Mouse (Mus musculus): ENCODE data around the gene 1810043G02Rik. TPM values are rescaled to one million over a fixed set of nuclear protein-coding genes. Genes with fewer than 3 reads are reported as not detected.
"Not testable (repeated sequence)": the region's sequence is repeated elsewhere in the genome, so short reads cannot be mapped to it uniquely, and the experiment has no call there.

The 1810043G02Rik gene
- polyA plus RNA-seq, 1 experiment from 2014 or later, result 4.6 TPM

DNA sequence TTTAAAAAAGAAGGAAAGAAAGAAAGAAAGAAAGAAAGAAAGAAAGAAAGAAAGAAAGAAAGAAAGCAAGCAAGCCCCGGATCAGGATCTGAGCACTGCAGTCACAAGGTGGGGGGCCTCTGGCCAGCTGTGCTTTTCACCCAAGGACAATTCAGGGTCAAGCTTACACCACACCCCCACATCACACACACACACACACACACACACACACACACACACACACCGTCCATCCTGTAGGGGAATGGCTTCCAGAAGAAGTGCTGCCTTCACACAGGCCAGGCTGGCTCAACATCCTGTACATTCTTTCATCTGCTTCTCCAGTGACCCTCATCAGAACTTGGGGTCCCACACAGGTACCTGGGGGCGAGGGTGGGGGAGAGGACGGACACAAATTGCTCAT is 41.0 kb downstream of the 1810043G02Rik start:
- Histone ChIP-seq H3K27ac (no peak overlapping the region), H3K4me2 (peak overlapping the region; percentile 61; the same call in 1 of the 2 replicates), H3K27me3 (0 out of 2 replicates have a peak, but pooled peaks cover 8% of the 10 kb centered on the region), H3K36me3 (no peaks in the 10 kb centered on the region), H3K9me3 (replicated peaks) (no peaks in the 10 kb centered on the region), H3K4me3 (replicated peaks) (no peak overlapping the region; the same call in 1 of the 2 replicates), H3K4me1 (replicated peaks) (peaks cover 15% of the 10 kb centered on the region), H3K9ac (no peak overlapping the region)
- ATAC-seq (ENCODE audit: low read depth), result peak; percentile 26; the same call in 1 of the 2 replicates
- no peak for DNase-seq
- WGBS (ENCODE audit: insufficient replicate concordance), result 77% methylated on average over 4 of the region's 4 CpGs

DNA sequence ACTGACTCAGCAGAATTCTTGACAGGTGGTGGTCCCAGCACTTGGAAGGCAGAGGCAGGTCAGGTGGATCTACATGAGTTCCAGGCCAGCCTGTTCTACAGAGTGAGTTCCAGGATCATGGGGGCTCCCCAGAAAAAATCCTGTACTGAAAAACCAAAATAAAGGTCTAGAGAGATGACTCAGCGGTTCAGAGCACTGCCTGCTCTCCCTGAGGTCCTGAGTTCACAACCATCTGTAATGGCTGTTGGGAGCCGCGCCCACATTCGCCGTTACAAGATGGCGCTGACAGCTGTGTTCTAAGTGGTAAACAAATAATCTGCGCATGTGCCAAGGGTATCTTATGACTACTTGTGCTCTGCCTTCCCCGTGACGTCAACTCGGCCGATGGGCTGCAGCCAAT is 41.7 kb downstream of the 1810043G02Rik start:
- not testable (repeated sequence) for H3K36me3 ChIP-seq; H3K9me3 ChIP-seq (replicated peaks); H3K27me3 ChIP-seq; H3K27ac ChIP-seq; H3K9ac ChIP-seq; H3K4me2 ChIP-seq; H3K4me3 ChIP-seq (replicated peaks); DNase-seq
- ATAC-seq (ENCODE audit: low read depth), result 0 out of 2 replicates have a peak, but pooled peaks have one; percentile 5
- H3K4me1 ChIP-seq (replicated peaks), result peaks cover 15% of the 10 kb centered on the region
- 94% methylated on average over 7 of the region's 11 CpGs for WGBS (ENCODE audit: insufficient replicate concordance)

DNA sequence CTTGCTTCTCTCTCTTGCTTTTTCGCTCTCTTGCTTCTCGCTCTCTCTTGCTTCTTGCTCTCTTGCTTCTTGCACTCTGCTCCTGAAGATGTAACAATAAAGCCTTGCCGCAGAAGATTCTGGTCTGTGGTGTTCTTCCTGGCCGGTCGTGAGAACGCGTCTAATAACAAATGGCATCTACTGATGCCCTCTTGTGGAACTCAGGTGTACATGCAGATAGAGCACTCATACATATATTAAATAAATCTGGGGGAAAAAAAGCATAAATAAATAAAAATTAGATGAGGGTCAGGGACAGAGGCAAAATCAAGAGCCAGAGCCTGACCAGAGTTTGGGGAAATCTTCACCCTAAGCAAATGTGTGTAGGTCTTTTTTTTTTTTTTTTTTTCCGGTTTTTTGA is 47.1 kb downstream of the 1810043G02Rik start:
- H3K4me2 ChIP-seq; H3K4me1 ChIP-seq (replicated peaks); H3K27ac ChIP-seq; H3K27me3 ChIP-seq; DNase-seq; ATAC-seq (ENCODE audit: low read depth); H3K9ac ChIP-seq; H3K4me3 ChIP-seq (replicated peaks); H3K36me3 ChIP-seq; H3K9me3 ChIP-seq (replicated peaks): not testable (repeated sequence)
- 51% methylated on average over 6 of the region's 8 CpGs for WGBS (ENCODE audit: insufficient replicate concordance)

DNA sequence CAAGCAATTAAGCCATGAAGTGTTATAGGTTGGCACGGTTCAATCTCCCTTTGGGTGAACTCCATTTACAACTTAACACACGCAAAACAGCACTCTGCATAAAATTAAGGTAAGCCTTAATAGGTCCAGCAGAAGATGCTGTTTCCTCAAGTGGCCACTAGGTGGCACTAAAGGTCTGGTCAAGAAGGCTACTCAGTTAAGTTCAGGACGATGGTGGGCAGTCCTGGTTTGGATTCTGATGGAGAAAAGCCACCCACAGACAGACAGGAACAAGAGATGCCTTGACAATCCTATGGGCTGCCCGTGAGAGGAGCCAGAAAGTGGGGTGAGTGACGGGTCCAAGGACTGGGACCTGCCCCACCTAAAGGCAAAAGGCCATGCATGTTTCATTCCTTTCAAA is 49.8 kb downstream of the 1810043G02Rik start:
- no peak for ATAC-seq (ENCODE audit: low read depth)
- no peaks in the 10 kb centered on the region for H3K4me1 ChIP-seq (replicated peaks)
- WGBS (ENCODE audit: insufficient replicate concordance), result 6% methylated on average over 5 of the region's 5 CpGs

DNA sequence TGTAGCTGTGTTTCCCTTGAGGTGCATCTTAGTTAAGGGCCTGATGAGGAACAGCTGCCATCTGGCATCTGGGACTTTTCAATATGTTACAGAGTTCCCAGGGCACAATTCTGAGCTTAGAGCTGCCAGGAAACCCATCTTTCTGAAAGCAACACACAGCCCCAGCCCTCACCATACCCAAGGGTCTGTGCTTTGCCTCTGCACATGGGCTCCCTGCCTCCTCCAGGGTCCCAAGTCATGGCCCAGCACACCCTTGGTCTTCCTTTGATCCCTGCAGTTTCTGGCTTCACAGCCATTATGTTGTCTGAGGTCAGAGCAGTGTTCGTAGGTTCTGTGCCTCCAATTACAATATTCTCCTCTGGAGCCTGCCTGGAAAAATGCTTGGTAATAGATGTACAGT is 50.8 kb downstream of the 1810043G02Rik start:
- 67% methylated on average over 1 of the region's 1 CpGs for WGBS (ENCODE audit: insufficient replicate concordance)
- H3K27me3 ChIP-seq, result 0 out of 2 replicates have a peak, but pooled peaks cover 3% of the 10 kb centered on the region
- H3K4me3 ChIP-seq (replicated peaks), result no peak overlapping the region

More for the DNA sequence above, 49.8 kb downstream of the 1810043G02Rik start:
- Histone ChIP-seq H3K4me2 (no peak overlapping the region), H3K36me3 (no peaks in the 10 kb centered on the region), H3K27me3 (0 out of 2 replicates have a peak, but pooled peaks cover 3% of the 10 kb centered on the region), H3K9me3 (replicated peaks) (no peaks in the 10 kb centered on the region), H3K9ac (no peak overlapping the region), H3K27ac (no peak overlapping the region), H3K4me3 (replicated peaks) (no peak overlapping the region)
- DNase-seq, result peak; percentile 49

DNA sequence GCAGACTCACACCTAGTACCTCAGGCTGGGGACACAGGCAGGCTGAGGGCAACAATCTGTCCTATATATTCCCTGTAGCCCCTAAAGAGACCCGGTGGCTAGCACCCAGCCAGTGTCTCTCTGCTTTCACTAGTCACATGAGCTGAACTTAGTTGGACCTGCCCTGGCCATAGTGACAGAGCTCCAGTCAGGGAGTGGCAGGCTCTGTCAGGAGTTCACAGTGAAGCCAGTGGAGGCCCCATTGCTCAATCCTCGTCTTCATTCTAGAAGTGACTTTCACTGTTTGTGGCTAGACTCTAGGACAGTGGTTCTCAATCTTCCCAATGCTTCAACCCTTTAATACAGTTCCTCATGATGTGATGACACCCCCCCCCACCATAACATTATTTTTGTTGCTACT is 53.7 kb downstream of the 1810043G02Rik start:
- H3K4me2 ChIP-seq, result no peak overlapping the region
- no peaks in the 10 kb centered on the region for H3K4me1 ChIP-seq (replicated peaks)
- DNase-seq, result no peak
- H3K9me3 ChIP-seq (replicated peaks), result no peaks in the 10 kb centered on the region
- H3K36me3 ChIP-seq, result no peaks in the 10 kb centered on the region
- H3K27ac ChIP-seq, result no peak overlapping the region
- 0 out of 2 replicates have a peak, but pooled peaks cover 3% of the 10 kb centered on the region for H3K27me3 ChIP-seq
- no peak overlapping the region for H3K9ac ChIP-seq
- peak; percentile 36 for ATAC-seq (ENCODE audit: low read depth)
- 38% methylated on average over 2 of the region's 2 CpGs for WGBS (ENCODE audit: insufficient replicate concordance)
- H3K4me3 ChIP-seq (replicated peaks), result no peak overlapping the region

More for the DNA sequence above, 50.8 kb downstream of the 1810043G02Rik start:
- Histone ChIP-seq H3K4me1 (replicated peaks) (no peaks in the 10 kb centered on the region), H3K4me2 (no peak overlapping the region), H3K27ac (no peak overlapping the region), H3K9me3 (replicated peaks) (no peaks in the 10 kb centered on the region), H3K9ac (no peak overlapping the region), H3K36me3 (no peaks in the 10 kb centered on the region)
- no peak for ATAC-seq (ENCODE audit: low read depth)
- no peak for DNase-seq

Other genes with a start within 250 kb of the 1810043G02Rik start
- not detected in 2 replicates for gene Gm18596, start 235.9 kb upstream of the 1810043G02Rik start, polyA plus RNA-seq (2015; fragmentation: Nextera tagmentation; extraction: Ambion mirVana)
- not detected in 2 replicates for gene Gm9736, start 227.2 kb upstream of the 1810043G02Rik start, polyA plus RNA-seq (2015; fragmentation: Nextera tagmentation; extraction: Ambion mirVana)
- not detected in 2 replicates for gene Gm3233, start 218.8 kb upstream of the 1810043G02Rik start, polyA plus RNA-seq (2015; fragmentation: Nextera tagmentation; extraction: Ambion mirVana)
- not detected in 2 replicates for gene Gm3238, start 207.2 kb upstream of the 1810043G02Rik start, polyA plus RNA-seq (2015; fragmentation: Nextera tagmentation; extraction: Ambion mirVana)
- not detected in 2 replicates for gene Gm7138, start 201.6 kb upstream of the 1810043G02Rik start, polyA plus RNA-seq (2015; fragmentation: Nextera tagmentation; extraction: Ambion mirVana)
- gene Gm3250, start 196.0 kb upstream of the 1810043G02Rik start, polyA plus RNA-seq (2015; fragmentation: Nextera tagmentation; extraction: Ambion mirVana), result not detected in 2 replicates
- gene Gm7137, start 190.3 kb upstream of the 1810043G02Rik start, polyA plus RNA-seq (2015; fragmentation: Nextera tagmentation; extraction: Ambion mirVana), result not detected in 2 replicates
- not detected in 2 replicates for gene Gm9639, start 183.4 kb upstream of the 1810043G02Rik start, polyA plus RNA-seq (2015; fragmentation: Nextera tagmentation; extraction: Ambion mirVana)
- gene Gm19668, start 179.4 kb upstream of the 1810043G02Rik start, polyA plus RNA-seq (2015; fragmentation: Nextera tagmentation; extraction: Ambion mirVana), result not detected in 2 replicates
- gene Gm9507, start 166.7 kb upstream of the 1810043G02Rik start, polyA plus RNA-seq (2015; fragmentation: Nextera tagmentation; extraction: Ambion mirVana), result not detected in 2 replicates
- gene Gm2696, start 163.8 kb upstream of the 1810043G02Rik start, polyA plus RNA-seq (2015; fragmentation: Nextera tagmentation; extraction: Ambion mirVana), result not detected in 2 replicates
- gene Krtap10-4, start 151.4 kb upstream of the 1810043G02Rik start, polyA plus RNA-seq (2015; fragmentation: Nextera tagmentation; extraction: Ambion mirVana), result not detected in 2 replicates
- not detected in 2 replicates for gene Krtap10-10, start 142.6 kb upstream of the 1810043G02Rik start, polyA plus RNA-seq (2015; fragmentation: Nextera tagmentation; extraction: Ambion mirVana)
- gene Gm36176, start 131.7 kb upstream of the 1810043G02Rik start, polyA plus RNA-seq (2015; fragmentation: Nextera tagmentation; extraction: Ambion mirVana), result not detected in 2 replicates
- not detected in 2 replicates for gene Gm10318, start 125.7 kb upstream of the 1810043G02Rik start, polyA plus RNA-seq (2015; fragmentation: Nextera tagmentation; extraction: Ambion mirVana)
- not detected in 2 replicates for gene Gm3285, start 116.5 kb upstream of the 1810043G02Rik start, polyA plus RNA-seq (2015; fragmentation: Nextera tagmentation; extraction: Ambion mirVana)
- 8.6 and 10.1 TPM in 2 replicates for gene Lrrc3, start 76.0 kb upstream of the 1810043G02Rik start, polyA plus RNA-seq (2015; fragmentation: Nextera tagmentation; extraction: Ambion mirVana)
- 0.73 and 0.94 TPM in 2 replicates for gene Trpm2, start 8.0 kb upstream of the 1810043G02Rik start, polyA plus RNA-seq (2015; fragmentation: Nextera tagmentation; extraction: Ambion mirVana)
- gene Pfkl, start 31.6 kb downstream of the 1810043G02Rik start, polyA plus RNA-seq (2015; fragmentation: Nextera tagmentation; extraction: Ambion mirVana), result 94.0 and 98.3 TPM in 2 replicates
- gene Dnmt3l, start 63.4 kb downstream of the 1810043G02Rik start, polyA plus RNA-seq (2015; fragmentation: Nextera tagmentation; extraction: Ambion mirVana), result not detected in 2 replicates
- gene Aire, start 65.1 kb downstream of the 1810043G02Rik start, polyA plus RNA-seq (2015; fragmentation: Nextera tagmentation; extraction: Ambion mirVana), result not detected in 2 replicates
- gene Icosl, start 90.8 kb downstream of the 1810043G02Rik start, polyA plus RNA-seq (2015; fragmentation: Nextera tagmentation; extraction: Ambion mirVana), result 2.0 TPM in 2 replicates
- 17.5 and 18.6 TPM in 2 replicates for gene D10Jhu81e, start 191.3 kb downstream of the 1810043G02Rik start, polyA plus RNA-seq (2015; fragmentation: Nextera tagmentation; extraction: Ambion mirVana)
- 16.6 and 18.9 TPM in 2 replicates for gene Pwp2, start 206.6 kb downstream of the 1810043G02Rik start, polyA plus RNA-seq (2015; fragmentation: Nextera tagmentation; extraction: Ambion mirVana)

Measured in liver, embryonic 13.5 days (tissue).